Mouse (Mus musculus): ENCODE results near the gene Crtc2. TPM values are rescaled to one million over a fixed set of nuclear protein-coding genes. Genes with fewer than 3 reads are reported as not detected.
A peak's percentile ranks its signal among the peaks of the same experiment; 100 is the strongest.
"Not testable (repeated sequence)": the region's sequence is repeated elsewhere in the genome, so short reads cannot be mapped to it uniquely, and the experiment has no call there.

Gene Crtc2
- total RNA-seq, 2 experiments from 2014 or later = 34.1 to 38.1 TPM

DNA sequence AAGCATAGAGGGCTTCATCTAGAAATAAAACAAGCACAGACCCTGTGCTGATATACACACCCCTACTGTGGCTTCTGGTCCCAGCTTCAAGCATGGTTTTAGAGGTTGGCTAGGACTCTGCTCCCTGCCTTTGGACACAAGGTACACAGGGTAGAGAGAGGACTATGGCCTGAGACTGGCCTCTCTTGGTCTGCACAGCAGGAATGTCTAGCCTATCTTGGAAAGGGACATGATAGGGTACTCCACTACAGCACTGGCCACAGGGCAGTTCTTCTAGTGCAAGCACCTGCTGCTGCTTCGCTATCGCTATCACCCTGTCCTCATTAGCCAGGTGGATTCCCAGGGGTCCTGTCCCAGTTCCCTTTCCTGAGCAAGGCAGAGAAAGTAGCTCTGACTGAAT lies 12.7 kb upstream of the Crtc2 start:
- intact Hi-C loops (cut with DNase I) = no loop called here
- no peak for DNase-seq (ENCODE audit: low spot score in 2 of 2)

GRCm38 (mm10) chr3:90241669-90242358 lies 12.1 kb upstream of the Crtc2 start:
- no peak for DNase-seq (ENCODE audit: low spot score in 2 of 2)
- intact Hi-C loops (cut with DNase I) = no loop called here

- no peak for DNase-seq (ENCODE audit: low spot score in 2 of 2)
- intact Hi-C loops (cut with DNase I) = no loop called here
Observed at GRCm38 (mm10) chr3:90242984-90243775, 10.8 kb upstream of the Crtc2 start, which contains the start of gene Creb3l4. Gene Creb3l4, minus strand, starts transcription at chr3:90243512.

- DNase-seq (ENCODE audit: low spot score in 2 of 2) = no peak
- intact Hi-C loops (cut with DNase I) = loop anchor here (5.0 kb wide), 1 partner anchor 33 kb away; the partner anchor contains the start of genes Rab13 and Rps27
Observed at GRCm38 (mm10) chr3:90245406-90245805, 8.6 kb upstream of the Crtc2 start.

DNA sequence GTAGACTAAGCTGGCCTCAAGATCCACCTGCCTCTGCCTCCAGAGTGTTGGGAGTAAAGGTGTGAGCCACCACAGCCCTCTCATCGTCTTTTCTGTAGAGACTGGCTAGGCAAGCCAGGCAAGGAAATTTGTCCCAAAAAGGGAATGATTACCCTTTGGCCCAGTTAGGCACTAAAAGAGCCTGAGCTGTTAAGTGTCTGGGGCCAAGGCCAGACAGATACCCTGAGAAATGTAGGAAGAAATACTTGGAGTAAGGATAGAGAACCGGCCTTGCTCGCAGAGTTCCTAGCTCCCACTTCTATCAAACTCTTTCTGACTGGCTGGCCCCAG lies 6.4 kb upstream of the Crtc2 start:
- DNase-seq (ENCODE audit: low spot score in 2 of 2) = no peak
- intact Hi-C loops (cut with DNase I) = loop anchor here (5.0 kb wide), 1 partner anchor 35 kb away; the partner anchor contains the start of genes Rab13 and Rps27

- intact Hi-C loops (cut with DNase I) = loop anchor here (5.0 kb wide), 1 partner anchor 36 kb away; the partner anchor contains the start of genes Rab13 and Rps27
Observed at GRCm38 (mm10) chr3:90247960-90248745, 5.8 kb upstream of the Crtc2 start, which contains the start of gene Slc39a1. Gene Slc39a1, plus strand, starts transcription at chr3:90248172.

DNA sequence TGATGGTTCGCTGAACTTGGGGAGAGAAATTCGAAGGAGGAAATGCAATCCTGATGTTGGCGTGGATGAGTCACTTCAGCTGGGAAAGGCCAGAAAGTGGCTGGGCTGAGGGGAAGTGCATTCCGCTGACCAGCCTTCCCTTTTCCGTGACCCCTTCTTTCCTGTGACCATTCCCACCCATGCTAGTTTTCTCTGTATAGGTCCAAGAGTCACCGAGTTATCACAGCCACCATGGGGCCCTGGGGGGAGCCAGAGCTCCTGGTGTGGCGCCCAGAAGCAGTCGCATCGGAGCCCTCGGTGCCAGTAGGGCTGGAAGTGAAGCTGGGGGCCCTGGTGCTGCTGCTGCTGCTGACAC lies 5.2 kb upstream of the Crtc2 start:
- no peak for DNase-seq (ENCODE audit: low spot score in 2 of 2)
- intact Hi-C loops (cut with DNase I) = loop anchor here (5.0 kb wide), 1 partner anchor 36 kb away; the partner anchor contains the start of genes Rab13 and Rps27

More at GRCm38 (mm10) chr3:90247960-90248745, 5.8 kb upstream of the Crtc2 start, which contains the start of gene Slc39a1:
- DNase-seq (ENCODE audit: low spot score in 2 of 2) = peak; percentile 90 to 92

DNA sequence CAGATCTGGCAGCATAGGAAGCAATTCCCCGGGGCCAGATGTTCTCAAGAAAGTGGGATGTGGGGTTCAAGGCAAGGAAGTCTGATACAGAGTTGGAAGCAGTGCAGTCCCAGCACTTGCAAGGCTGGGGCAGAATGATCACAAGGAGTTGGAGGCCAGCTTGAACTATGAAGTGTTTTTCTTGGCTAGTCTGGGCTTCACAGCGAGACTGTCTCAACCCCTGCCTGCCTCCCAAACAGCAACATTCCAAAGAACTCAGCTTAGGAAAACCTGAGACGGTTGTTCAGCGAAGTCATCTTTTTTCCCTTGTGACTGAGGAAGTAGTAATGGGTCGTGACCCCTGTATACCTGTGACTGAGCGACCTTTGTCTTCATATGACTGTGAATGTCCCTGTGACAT lies 3.2 kb upstream of the Crtc2 start:
- intact Hi-C loops (cut with DNase I) = no loop called here
- no peak for DNase-seq (ENCODE audit: low spot score in 2 of 2)

GRCm38 (mm10) chr3:90251731-90252226 lies 2.2 kb upstream of the Crtc2 start:
- intact Hi-C loops (cut with DNase I) = not testable (repeated sequence)

DNA sequence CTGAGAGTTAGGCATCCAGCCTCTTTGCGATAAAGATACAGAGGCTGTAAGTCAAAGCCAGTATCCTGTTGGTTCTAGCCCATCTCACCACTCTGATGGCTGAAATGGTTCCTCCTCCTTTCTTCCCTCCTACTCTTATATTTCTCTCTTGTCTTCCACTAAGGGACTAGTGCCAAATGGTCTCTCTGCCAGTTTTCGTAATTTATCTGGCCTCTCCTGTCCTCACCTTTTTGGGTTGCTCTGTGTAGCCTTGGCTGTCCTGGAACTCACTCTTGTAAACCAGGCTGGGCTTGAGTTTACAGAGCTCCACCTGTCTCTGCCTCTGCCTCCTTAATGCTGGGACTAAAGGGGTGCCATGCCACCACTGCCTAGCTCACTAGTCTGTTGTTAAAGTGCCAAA lies 1.3 kb upstream of the Crtc2 start:
- DNase-seq (ENCODE audit: low spot score in 2 of 2); intact Hi-C loops (cut with DNase I): not testable (repeated sequence)

More at GRCm38 (mm10) chr3:90251731-90252226, 2.2 kb upstream of the Crtc2 start:
- DNase-seq (ENCODE audit: low spot score in 2 of 2) = peak in 1 of 2 experiments; percentile 35

- DNase-seq (ENCODE audit: low spot score in 2 of 2); intact Hi-C loops (cut with DNase I): not testable (repeated sequence)
Observed at GRCm38 (mm10) chr3:90253174-90253573, 789 bp upstream of the Crtc2 start.

DNA sequence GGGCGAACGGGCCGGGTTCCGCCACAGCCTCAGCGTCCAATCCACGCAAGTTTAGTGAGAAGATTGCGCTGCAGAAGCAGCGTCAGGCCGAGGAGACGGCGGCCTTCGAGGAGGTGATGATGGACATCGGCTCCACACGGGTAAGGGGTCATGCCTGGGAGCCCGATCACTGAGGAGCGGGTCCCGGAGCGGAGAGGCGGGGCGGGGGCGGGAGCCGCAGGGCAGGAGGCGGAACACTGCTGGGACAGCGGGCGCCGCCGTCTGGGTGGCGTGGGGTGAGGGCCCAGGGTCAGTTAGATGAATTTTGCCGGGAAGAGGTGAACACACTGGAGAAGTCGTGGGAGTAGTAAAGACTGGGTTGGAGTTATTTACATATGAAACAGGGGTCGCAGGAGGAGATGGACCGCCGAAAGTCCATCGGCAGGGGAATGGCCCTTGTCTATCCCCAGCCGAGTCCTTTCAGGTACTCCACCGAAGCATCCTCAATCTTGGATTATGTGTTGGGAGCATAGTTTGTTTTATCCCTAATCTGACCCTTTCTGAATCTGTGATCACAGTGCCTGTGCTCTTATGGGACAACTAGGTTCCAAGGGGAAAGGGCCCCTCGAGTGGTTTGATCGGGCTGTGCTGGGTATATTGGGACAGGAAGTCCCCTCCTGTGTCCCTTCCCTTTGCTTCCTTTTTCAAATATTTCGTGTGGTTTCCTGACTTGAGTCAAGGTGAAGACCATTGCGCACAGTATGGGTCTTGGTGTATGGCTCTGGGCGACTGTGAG lies 643 bp downstream of the Crtc2 start:
- intact Hi-C loops (cut with DNase I) = no loop called here

GRCm38 (mm10) chr3:90255194-90255565 lies 1.2 kb downstream of the Crtc2 start:
- intact Hi-C loops (cut with DNase I) = no loop called here

More for the DNA sequence above, 643 bp downstream of the Crtc2 start:
- no peak for DNase-seq (ENCODE audit: low spot score in 2 of 2)

GRCm38 (mm10) chr3:90255784-90256353 lies 1.9 kb downstream of the Crtc2 start:
- intact Hi-C loops (cut with DNase I) = no loop called here
- DNase-seq (ENCODE audit: low spot score in 2 of 2) = no peak

More at GRCm38 (mm10) chr3:90255194-90255565, 1.2 kb downstream of the Crtc2 start:
- DNase-seq (ENCODE audit: low spot score in 2 of 2) = no peak

GRCm38 (mm10) chr3:90256731-90257530 lies 3.0 kb downstream of the Crtc2 start:
- no peak for DNase-seq (ENCODE audit: low spot score in 2 of 2)
- intact Hi-C loops (cut with DNase I) = no loop called here

- DNase-seq (ENCODE audit: low spot score in 2 of 2) = no peak
- intact Hi-C loops (cut with DNase I) = no loop called here
Observed at GRCm38 (mm10) chr3:90258521-90258920, 4.6 kb downstream of the Crtc2 start.

DNA sequence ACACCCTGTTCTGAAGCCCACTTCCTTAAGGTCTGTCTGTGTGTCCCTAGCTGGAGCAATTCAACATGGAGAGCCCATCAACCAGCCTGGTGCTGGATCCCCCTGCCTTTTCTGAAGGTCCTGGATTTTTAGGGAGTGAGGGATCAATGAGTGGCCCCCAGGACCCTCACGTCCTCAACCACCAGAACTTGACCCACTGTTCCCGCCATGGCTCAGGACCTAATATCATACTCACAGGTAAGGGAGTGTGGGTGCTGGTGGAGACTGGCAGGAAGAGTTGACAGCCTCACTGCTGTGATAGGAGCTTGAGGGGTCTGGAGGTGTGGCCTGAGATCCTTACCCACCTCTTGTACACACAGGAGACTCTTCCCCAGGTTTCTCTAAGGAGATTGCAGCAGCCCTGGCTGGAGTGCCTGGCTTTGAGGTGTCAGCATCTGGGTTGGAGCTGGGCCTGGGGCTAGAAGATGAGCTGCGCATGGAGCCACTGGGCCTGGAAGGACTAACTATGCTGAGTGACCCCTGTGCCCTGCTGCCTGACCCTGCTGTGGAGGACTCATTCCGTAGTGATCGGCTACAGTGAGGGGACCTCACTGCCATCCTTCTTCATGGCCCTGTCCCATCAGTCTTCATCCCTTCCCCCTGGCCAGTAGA lies 9.3 kb downstream of the Crtc2 start:
- DNase-seq (ENCODE audit: low spot score in 2 of 2) = no peak
- intact Hi-C loops (cut with DNase I) = loop anchor here (10.0 kb wide), 1 partner anchor 112 kb away; no protein-coding TSS in a partner anchor
